Mouse (Mus musculus): Measurements from ENCODE around the gene Rtbdn.

DNA sequence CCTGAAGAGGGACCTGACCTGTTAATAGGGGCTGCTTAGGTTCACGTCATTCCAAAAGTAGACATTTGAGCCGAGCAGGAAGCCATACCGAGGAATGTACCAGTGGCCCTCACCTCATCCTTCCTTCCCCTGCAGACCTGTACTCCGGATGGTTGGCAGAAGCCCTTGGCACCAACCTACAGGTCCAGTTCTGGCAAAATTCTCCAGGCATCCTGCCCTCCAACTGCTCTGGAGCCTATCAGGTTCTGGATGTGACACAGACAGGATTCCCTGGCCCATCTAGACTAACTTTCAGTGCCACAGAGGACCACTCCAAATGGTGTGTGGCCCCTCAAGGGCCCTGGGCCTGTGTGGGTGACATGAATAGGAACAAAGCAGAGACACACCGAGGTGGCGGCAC is 36.2 kb upstream of the Rtbdn start:
- no peak for TF ChIP-seq CTCF (IDR thresholded peaks at IDR 0.05; ENCODE audit: low read depth, low read length)
- TF ChIP-seq POLR2A (IDR thresholded peaks at IDR 0.05; ENCODE audit: extremely low read depth, insufficient read depth, low read length) = no peak
